Mouse (Mus musculus) limb, embryonic 12.5 days (tissue): ENCODE data around the gene Rfc2. TPM values are rescaled to one million over a fixed set of nuclear protein-coding genes. Genes with fewer than 3 reads are reported as not detected.

Experiments
- ATAC-seq: fragments of 200-750 bp; cut with Nextera tagmentation; 2 replicates; pipeline ENCODE4 v1.8.0; 2017; ENCODE audit warnings: low read depth, moderate TSS enrichment; ENCODE audit not compliant: insufficient number of reproducible peaks, insufficient read depth, low FRiP score, low TSS enrichment
- H3K27ac ChIP-seq: fragments of 300-500 bp; sonication (generic); 2 replicates; pipeline ENCODE4 v1.5.1; 2016; ENCODE audit warnings: mild to moderate bottlenecking, moderate library complexity
- H3K27me3 ChIP-seq: fragments of 300-500 bp; sonication (generic); 2 replicates; pipeline ENCODE4 v1.6.1; 2016; ENCODE audit warnings: mild to moderate bottlenecking, moderate library complexity
- H3K36me3 ChIP-seq: fragments of 300-500 bp; sonication (generic); 2 replicates; pipeline ENCODE4 v1.6.1; 2016; ENCODE audit warnings: mild to moderate bottlenecking, moderate library complexity
- H3K4me1 ChIP-seq: fragments of 300-500 bp; sonication (generic); replicated peaks from 2 replicates; pipeline ENCODE4 v1.6.1; 2016
- H3K4me2 ChIP-seq: fragments of 300-500 bp; sonication (generic); 2 replicates; pipeline ENCODE4 v1.6.1; 2016; ENCODE audit warnings: mild to moderate bottlenecking, moderate library complexity
- H3K4me3 ChIP-seq: fragments of 300-500 bp; sonication (generic); replicated peaks from 2 replicates; pipeline ENCODE4 v1.5.1; 2016; ENCODE audit warnings: mild to moderate bottlenecking
- H3K9ac ChIP-seq: fragments of 300-500 bp; sonication (generic); replicated peaks from 2 replicates; pipeline ENCODE4 v1.6.1; 2016; ENCODE audit warnings: mild to moderate bottlenecking, moderate library complexity
- H3K9me3 ChIP-seq: fragments of 300-500 bp; sonication (generic); 2 replicates; pipeline ENCODE4 v1.6.1; 2016; ENCODE audit warnings: mild to moderate bottlenecking, moderate library complexity
- WGBS: fragments of 180-500 bp; shearing (Covaris S2); methylation state at CpG from one replicate; pipeline ENCODE4 v1.1.7; 2016; 5-methylcytosine and 5-hydroxymethylcytosine counted together
- polyA plus RNA-seq: library from polyadenylated mRNA; unstranded; fragments of >200 nt; fragmentation: Nextera tagmentation; extraction: Ambion mirVana; gene quantifications from 2 replicates; pipeline ENCODE4 v1.2.1, GENCODE M21; 2016

Gene Rfc2
- polyA plus RNA-seq: 325 and 350 TPM in 2 replicates

DNA sequence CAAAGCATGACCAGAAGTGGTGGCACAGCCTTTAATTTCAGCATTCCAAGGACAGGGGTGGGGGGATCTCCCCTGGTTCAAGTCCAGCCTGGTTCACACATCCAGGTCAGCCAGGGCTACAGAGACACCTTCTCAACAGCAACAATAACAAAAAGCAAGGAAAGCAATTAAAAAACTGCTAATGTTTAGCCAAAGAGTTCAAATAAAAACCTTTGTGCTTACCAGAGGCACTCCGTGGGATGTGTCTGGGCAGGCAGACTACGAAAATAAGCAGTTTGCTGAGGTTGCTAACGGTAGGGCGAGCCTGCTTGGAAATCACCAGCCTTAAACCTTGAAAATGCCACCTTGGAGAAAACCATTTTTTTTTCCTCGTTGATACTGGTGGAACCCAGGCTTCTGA, at the start of gene Rfc2:
TSS of gene Rfc2 (plus strand) at position 221 of the 400 bp plus-strand sequence.
- WGBS: 77% methylated on average over 5 of the region's 5 CpGs
- no peak within 1 kb of the TSS for H3K27ac ChIP-seq
- H3K36me3 ChIP-seq: peaks cover 9% of the 10 kb centered on the region; the same call in 1 of the 2 replicates
- no peak within 1 kb of the TSS for H3K4me3 ChIP-seq
- no peak for ATAC-seq
- no peaks in the 10 kb centered on the region for H3K27me3 ChIP-seq
- no peak within 1 kb of the TSS; the same call in 1 of the 2 replicates for H3K9ac ChIP-seq
- no peak within 1 kb of the TSS for H3K4me2 ChIP-seq
- H3K4me1 ChIP-seq: peaks cover 12% of the 10 kb centered on the region
- no peaks in the 10 kb centered on the region for H3K9me3 ChIP-seq

DNA sequence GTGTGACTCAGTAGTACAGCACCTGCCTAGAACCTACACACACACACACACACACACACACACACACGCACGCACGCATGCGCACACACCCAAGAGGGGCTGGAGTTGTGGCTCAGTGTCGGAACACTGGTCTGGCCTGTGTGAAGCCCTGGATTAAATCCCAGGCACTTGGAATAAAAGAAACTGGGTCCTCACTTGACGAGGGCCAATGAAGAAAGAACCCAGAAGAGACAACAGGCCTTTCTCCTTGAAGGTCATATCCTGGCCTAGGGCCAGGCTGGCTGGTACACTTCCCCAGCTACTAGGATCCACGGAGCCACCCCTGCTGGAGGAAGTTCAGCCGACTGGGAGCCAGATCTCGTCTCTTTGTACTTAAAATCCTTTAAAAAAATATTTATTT, 49.6 kb upstream of the Rfc2 start:
- Histone ChIP-seq H3K27ac (no peak overlapping the region), H3K9me3 (no peaks in the 10 kb centered on the region), H3K27me3 (no peaks in the 10 kb centered on the region), H3K36me3 (peaks cover 80% of the 10 kb centered on the region), H3K4me2 (no peak overlapping the region), H3K4me1 (peaks cover 7% of the 10 kb centered on the region; the same call in 1 of the 2 replicates), H3K9ac (no peak overlapping the region), H3K4me3 (no peak overlapping the region)
- WGBS: 88% methylated on average over 9 of the region's 9 CpGs
- ATAC-seq: no peak

DNA sequence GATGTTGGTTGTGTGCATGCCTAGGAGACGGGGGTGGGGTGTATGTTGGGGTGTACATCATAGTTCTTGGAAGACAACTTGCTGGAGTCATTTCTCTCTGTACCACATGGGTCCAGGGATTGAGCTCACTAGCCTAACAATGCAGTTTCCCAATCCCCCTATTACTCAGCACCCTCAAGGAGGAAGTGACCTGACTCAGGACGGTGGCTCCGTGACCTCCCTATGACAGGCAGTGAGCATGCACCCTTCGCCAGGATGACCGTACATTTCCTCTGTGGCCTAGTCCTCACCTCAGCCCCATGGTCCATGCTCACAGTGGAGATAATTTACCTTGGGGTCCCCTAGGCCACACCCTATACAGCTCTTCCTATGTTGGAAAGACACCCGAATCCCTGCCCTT, 48.7 kb upstream of the Rfc2 start:
- Histone ChIP-seq H3K4me1 (peaks cover 7% of the 10 kb centered on the region; the same call in 1 of the 2 replicates), H3K4me2 (no peak overlapping the region), H3K9me3 (peaks cover 3% of the 10 kb centered on the region; the same call in 1 of the 2 replicates), H3K27ac (no peak overlapping the region), H3K27me3 (no peaks in the 10 kb centered on the region), H3K9ac (no peak overlapping the region), H3K4me3 (no peak overlapping the region), H3K36me3 (peaks cover 85% of the 10 kb centered on the region)
- 94% methylated on average over 6 of the region's 6 CpGs for WGBS
- ATAC-seq: no peak

DNA sequence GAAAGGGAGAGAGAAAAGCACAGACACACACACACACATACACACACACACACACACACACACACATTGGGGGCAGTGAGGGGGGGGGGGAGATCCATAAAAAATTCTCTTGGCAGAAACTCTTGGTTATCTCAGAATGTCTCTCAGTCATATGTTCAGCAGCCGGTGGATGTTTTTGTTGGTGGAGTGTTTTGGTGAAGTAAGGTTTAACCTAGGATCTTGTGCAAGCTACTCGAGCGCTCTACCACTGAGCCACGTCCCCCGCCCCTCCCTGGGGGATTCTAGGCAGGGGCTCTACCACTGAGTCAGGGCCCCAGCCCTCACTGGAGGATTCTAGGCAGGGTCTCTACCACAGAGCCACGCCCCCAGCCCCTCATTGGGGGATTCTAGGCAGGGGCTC, 45.1 kb upstream of the Rfc2 start:
- H3K4me2 ChIP-seq: no peak overlapping the region
- ATAC-seq: no peak
- H3K27ac ChIP-seq: no peak overlapping the region
- H3K4me1 ChIP-seq: peaks cover 20% of the 10 kb centered on the region
- no peak overlapping the region for H3K4me3 ChIP-seq
- 92% methylated on average over 6 of the region's 6 CpGs for WGBS
- peaks cover 80% of the 10 kb centered on the region for H3K36me3 ChIP-seq
- no peak overlapping the region for H3K9ac ChIP-seq
- peaks cover 5% of the 10 kb centered on the region; the same call in 1 of the 2 replicates for H3K9me3 ChIP-seq
- no peaks in the 10 kb centered on the region for H3K27me3 ChIP-seq

- Histone ChIP-seq H3K4me2 (no peak overlapping the region), H3K4me1 (peaks cover 32% of the 10 kb centered on the region), H3K27ac (peak overlapping the region; percentile 87), H3K36me3 (peaks cover 46% of the 10 kb centered on the region), H3K27me3 (no peaks in the 10 kb centered on the region), H3K9me3 (peaks cover 5% of the 10 kb centered on the region; the same call in 1 of the 2 replicates), H3K9ac (no peak overlapping the region), H3K4me3 (no peak overlapping the region)
- peak; percentile 68 for ATAC-seq
- 14% methylated on average over 3 of the region's 3 CpGs for WGBS
These were observed 41.3 kb upstream of the Rfc2 start for GRCm38 (mm10) chr5:134539891-134540290.

DNA sequence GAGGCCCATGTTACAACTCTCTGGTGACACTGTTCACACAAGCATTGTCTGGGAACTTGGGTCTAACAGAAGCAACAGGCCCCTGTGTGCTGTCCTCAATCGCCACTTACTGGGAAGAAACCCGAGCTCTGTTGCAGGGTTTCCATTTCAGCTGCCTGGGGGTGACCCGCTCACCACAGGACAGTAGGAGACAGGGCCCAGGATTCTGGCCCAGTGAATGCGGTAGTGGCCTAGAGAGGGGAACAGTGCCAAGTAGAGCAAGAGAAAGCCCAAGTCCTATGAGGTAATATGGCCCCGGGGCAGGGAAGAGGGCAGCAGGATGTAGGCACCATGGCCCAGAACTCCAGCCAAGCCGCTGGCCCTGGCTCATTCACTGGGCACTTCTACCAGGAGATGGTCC, 40.3 kb upstream of the Rfc2 start:
- no peak overlapping the region for H3K4me3 ChIP-seq
- H3K4me1 ChIP-seq: peaks cover 32% of the 10 kb centered on the region
- no peak overlapping the region for H3K9ac ChIP-seq
- 68% methylated on average over 6 of the region's 6 CpGs for WGBS
- no peak overlapping the region for H3K4me2 ChIP-seq
- ATAC-seq: 0 out of 2 replicates have a peak, but pooled peaks have one; percentile 17
- peaks cover 5% of the 10 kb centered on the region; the same call in 1 of the 2 replicates for H3K9me3 ChIP-seq
- no peaks in the 10 kb centered on the region for H3K27me3 ChIP-seq
- H3K27ac ChIP-seq: peak overlapping the region; percentile 87; the same call in 1 of the 2 replicates
- H3K36me3 ChIP-seq: peaks cover 37% of the 10 kb centered on the region

DNA sequence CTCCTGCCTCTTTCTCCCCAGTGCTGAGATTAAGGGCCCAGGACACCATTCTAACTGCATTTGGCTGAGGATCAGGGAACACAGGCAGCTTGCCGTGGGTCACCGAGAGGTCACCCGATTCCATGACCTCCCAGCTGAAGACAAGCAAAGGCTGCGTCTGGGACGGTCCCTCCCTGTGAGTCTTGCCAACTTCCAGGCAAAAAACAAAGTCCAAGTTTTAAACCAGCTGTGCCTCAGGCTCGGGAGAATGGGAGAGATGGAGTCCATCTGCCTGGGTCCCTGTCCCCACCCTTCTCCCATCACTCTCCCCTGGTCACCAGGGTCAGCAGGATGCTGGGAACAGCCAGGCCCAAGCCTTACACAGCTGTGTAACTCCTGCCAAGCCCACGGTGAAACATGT, 39.5 kb upstream of the Rfc2 start:
- WGBS: 55% methylated on average over 7 of the region's 7 CpGs
- no peak overlapping the region for H3K9ac ChIP-seq

DNA sequence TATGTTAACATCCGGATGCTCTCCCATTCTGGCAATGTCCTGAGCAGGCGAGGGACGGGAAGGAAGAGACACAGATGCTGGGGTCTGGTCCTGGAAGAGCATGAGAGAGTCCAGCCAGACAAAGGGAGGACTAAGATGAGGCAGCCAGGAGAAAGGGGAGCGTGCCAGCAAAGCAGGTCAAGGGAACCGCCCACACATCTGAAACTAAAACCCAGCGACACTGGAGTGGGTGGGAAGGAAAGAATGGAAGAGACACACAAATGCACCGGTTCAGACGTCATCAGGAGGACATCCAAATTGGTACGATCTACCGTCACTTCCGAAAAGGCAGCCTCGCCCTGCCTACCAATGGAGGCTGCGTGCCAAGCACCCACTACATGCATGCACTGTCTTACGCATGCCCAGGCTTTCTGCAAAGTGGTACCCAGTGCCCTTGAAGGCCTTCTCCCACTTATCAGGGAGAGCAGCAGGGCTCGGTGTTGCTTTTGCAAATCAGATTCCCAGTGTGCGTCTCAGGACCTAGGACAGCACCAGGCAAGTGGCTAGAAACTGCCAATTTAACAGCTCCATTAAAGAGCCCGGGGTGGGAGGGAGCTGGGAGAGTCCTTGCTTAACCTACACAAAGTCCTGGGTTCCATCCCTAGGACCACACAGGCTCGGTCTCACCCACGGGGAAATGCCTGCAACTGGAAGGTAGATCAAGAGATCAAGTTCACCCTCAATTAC, 36.5 kb upstream of the Rfc2 start:
- Histone ChIP-seq H3K4me3 (no peak overlapping the region), H3K36me3 (peaks cover 10% of the 10 kb centered on the region), H3K4me1 (peaks cover 28% of the 10 kb centered on the region), H3K4me2 (no peak overlapping the region), H3K9ac (no peak overlapping the region), H3K9me3 (no peaks in the 10 kb centered on the region), H3K27me3 (no peaks in the 10 kb centered on the region), H3K27ac (no peak overlapping the region)
- WGBS: 68% methylated on average over 19 of the region's 19 CpGs
- ATAC-seq: no peak

More for the DNA sequence above, 39.5 kb upstream of the Rfc2 start:
- Histone ChIP-seq H3K4me2 (no peak overlapping the region), H3K27ac (no peak overlapping the region; the same call in 1 of the 2 replicates), H3K9me3 (peaks cover 5% of the 10 kb centered on the region; the same call in 1 of the 2 replicates), H3K36me3 (peaks cover 32% of the 10 kb centered on the region), H3K4me1 (peaks cover 32% of the 10 kb centered on the region), H3K4me3 (no peak overlapping the region), H3K27me3 (no peaks in the 10 kb centered on the region)
- ATAC-seq: no peak

DNA sequence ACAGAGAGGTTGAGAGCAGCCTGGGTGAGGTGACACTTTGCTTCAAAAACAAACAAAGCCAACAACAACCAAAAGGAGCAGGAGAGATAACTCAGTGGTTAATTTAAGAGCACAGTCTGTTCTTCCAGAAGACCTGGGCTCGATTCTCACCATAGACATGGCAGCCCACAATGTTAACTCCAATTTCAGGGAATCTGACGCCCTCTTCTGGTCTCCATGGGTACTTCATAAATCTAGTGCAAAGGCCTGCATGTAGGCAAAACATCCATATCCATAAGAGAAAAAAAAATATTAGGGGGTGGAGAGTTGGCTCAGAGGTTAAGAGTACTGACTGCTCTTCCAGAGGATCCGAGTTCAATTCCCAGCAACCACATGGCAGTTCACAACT, 35.9 kb upstream of the Rfc2 start:
- WGBS: 48% methylated on average over 3 of the region's 3 CpGs
- Histone ChIP-seq H3K9me3 (no peaks in the 10 kb centered on the region), H3K4me1 (peaks cover 23% of the 10 kb centered on the region), H3K27me3 (no peaks in the 10 kb centered on the region), H3K36me3 (peaks cover 10% of the 10 kb centered on the region), H3K4me2 (no peak overlapping the region), H3K9ac (no peak overlapping the region), H3K27ac (no peak overlapping the region), H3K4me3 (no peak overlapping the region)
- ATAC-seq: no peak

GRCm38 (mm10) chr5:134546790-134547189, 34.4 kb upstream of the Rfc2 start:
- WGBS: 81% methylated on average over 7 of the region's 7 CpGs
- H3K27me3 ChIP-seq: no peaks in the 10 kb centered on the region
- ATAC-seq: no peak
- peaks cover 20% of the 10 kb centered on the region for H3K4me1 ChIP-seq
- peaks cover 4% of the 10 kb centered on the region for H3K36me3 ChIP-seq
- no peak overlapping the region for H3K4me2 ChIP-seq
- no peaks in the 10 kb centered on the region for H3K9me3 ChIP-seq
- no peak overlapping the region for H3K4me3 ChIP-seq
- no peak overlapping the region for H3K9ac ChIP-seq
- no peak overlapping the region for H3K27ac ChIP-seq

DNA sequence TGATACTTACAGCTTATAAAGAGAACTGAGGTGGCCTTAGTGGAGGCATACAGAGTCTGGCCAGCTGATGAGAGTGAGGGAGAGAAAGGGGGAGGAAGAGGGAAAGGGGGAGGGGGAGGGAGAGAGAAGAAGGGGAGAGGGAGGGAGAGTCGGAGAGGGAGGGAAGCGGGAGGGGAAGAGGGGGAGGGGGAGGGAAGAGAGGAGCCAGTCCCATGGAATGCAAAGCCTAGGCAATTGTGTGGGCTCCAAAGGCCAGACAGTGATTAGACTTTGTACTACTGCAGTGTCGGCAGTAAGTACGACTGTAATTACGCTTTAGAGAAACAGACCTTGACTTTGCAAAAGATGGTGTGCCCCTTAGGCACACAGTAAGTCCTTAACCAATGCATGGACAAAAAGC, 32.9 kb upstream of the Rfc2 start:
- peaks cover 22% of the 10 kb centered on the region for H3K4me1 ChIP-seq
- ATAC-seq: no peak
- WGBS: 56% methylated on average over 5 of the region's 5 CpGs

More for the DNA sequence above, 32.9 kb upstream of the Rfc2 start:
- Histone ChIP-seq H3K9ac (no peak overlapping the region), H3K4me3 (no peak overlapping the region), H3K4me2 (no peak overlapping the region), H3K27ac (no peak overlapping the region), H3K36me3 (peaks cover 4% of the 10 kb centered on the region), H3K27me3 (no peaks in the 10 kb centered on the region), H3K9me3 (no peaks in the 10 kb centered on the region)
